Mouse (Mus musculus) lung, embryonic 14.5 days (tissue): ENCODE results near the gene Keap1. TPM values are rescaled to one million over a fixed set of nuclear protein-coding genes. Genes with fewer than 3 reads are reported as not detected.
A peak's percentile ranks its signal among the peaks of the same experiment; 100 is the strongest.

ENCODE experiments used
- ATAC-seq: fragments of 200-750 bp; cut with Nextera tagmentation; 2 replicates; pipeline ENCODE4 v1.8.0; 2017; ENCODE audit warnings: mild to moderate bottlenecking, moderate TSS enrichment, moderate library complexity; ENCODE audit not compliant: insufficient read depth
- DNase-seq: peaks from one replicate; pipeline ENCODE4 v3.0.0-alpha.2; 2015
- H3K27ac ChIP-seq: fragments of 300-500 bp; sonication (generic); 2 replicates; pipeline ENCODE4 v1.5.1; 2014; ENCODE audit warnings: low read depth, mild to moderate bottlenecking, moderate library complexity
- H3K27me3 ChIP-seq: fragments of 300-500 bp; sonication (generic); 2 replicates; pipeline ENCODE4 v1.6.1; 2014; ENCODE audit warnings: low read length, control low read depth; ENCODE audit not compliant: insufficient read depth
- H3K36me3 ChIP-seq: fragments of 300-500 bp; sonication (generic); 2 replicates; pipeline ENCODE4 v1.6.1; 2014; ENCODE audit warnings: control low read depth; ENCODE audit not compliant: insufficient read depth
- H3K4me1 ChIP-seq: fragments of 300-500 bp; sonication (generic); 2 replicates; pipeline ENCODE4 v1.6.1; 2014; ENCODE audit warnings: antibody characterized with exemption, control low read depth; ENCODE audit not compliant: insufficient read depth
- H3K4me2 ChIP-seq: fragments of 300-500 bp; sonication (generic); 2 replicates; pipeline ENCODE4 v1.6.1; 2014; ENCODE audit warnings: mild to moderate bottlenecking
- H3K4me3 ChIP-seq: fragments of 300-500 bp; sonication (generic); 2 replicates; pipeline ENCODE4 v1.5.1; 2014; ENCODE audit warnings: low read depth, low read length
- H3K9ac ChIP-seq: fragments of 300-500 bp; sonication (generic); 2 replicates; pipeline ENCODE4 v1.6.1; 2014
- H3K9me3 ChIP-seq: fragments of 300-500 bp; sonication (generic); 2 replicates; pipeline ENCODE4 v1.6.1; 2016; ENCODE audit warnings: low read depth, low read length, control low read depth
- CTCF ChIP-seq: IDR thresholded peaks from 2 replicates; pipeline ENCODE4 v1.5.1; 2016; ENCODE audit warnings: antibody characterized with exemption, low read depth
- WGBS: fragments of 180-500 bp; shearing (Covaris S2); extraction: QIAGEN DNeasy Blood & Tissue Kit; methylation state at CpG from one replicate; pipeline ENCODE4 v1.1.7; 2014; 5-methylcytosine and 5-hydroxymethylcytosine counted together
- polyA plus RNA-seq: library from polyadenylated mRNA; unstranded; fragments of >200 nt; fragmentation: Nextera tagmentation; extraction: Ambion mirVana; gene quantifications from 2 replicates; pipeline ENCODE4 v1.2.1, GENCODE M21; 2014

Gene Keap1
- polyA plus RNA-seq, 1 experiment from 2014 or later: 44.6 TPM

DNA sequence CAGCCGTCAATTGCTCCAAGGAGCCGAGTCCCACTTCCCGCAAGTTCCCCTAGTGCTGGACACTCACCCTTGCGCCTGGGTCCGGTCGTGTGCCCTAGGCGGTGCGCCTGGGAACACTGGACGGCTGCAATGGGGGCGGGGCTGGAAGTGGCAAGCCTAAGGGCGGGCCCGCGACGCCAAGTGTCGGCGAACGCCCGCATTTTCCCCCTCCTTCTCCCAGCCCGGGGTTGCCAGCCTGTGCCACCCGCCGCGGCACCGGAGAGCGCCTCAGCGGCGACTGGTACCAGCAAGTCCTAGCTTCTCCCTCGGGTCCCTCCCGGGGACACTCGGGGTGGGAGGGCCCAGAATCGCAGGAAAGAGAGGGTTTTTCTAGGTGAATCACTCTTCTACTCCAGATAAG lies 9.2 kb upstream of the Keap1 start, which contains the start of gene S1pr5:
Gene S1pr5 (minus strand): TSS at position 118 of the 400 bp plus-strand sequence.
- H3K4me3 ChIP-seq: peak within 1 kb of the TSS; percentile 22
- TF ChIP-seq CTCF: no peak
- peak within 1 kb of the TSS; percentile 47 for H3K4me2 ChIP-seq
- H3K27ac ChIP-seq: no peak within 1 kb of the TSS
- no peaks in the 10 kb centered on the region for H3K4me1 ChIP-seq
- H3K27me3 ChIP-seq: peaks cover 81% of the 10 kb centered on the region
- H3K36me3 ChIP-seq: no peaks in the 10 kb centered on the region
- under 1% methylated on average over 30 of the region's 30 CpGs for WGBS
- ATAC-seq: no peak
- no peaks in the 10 kb centered on the region for H3K9me3 ChIP-seq
- DNase-seq: peak; percentile 19
- H3K9ac ChIP-seq: no peak within 1 kb of the TSS

DNA sequence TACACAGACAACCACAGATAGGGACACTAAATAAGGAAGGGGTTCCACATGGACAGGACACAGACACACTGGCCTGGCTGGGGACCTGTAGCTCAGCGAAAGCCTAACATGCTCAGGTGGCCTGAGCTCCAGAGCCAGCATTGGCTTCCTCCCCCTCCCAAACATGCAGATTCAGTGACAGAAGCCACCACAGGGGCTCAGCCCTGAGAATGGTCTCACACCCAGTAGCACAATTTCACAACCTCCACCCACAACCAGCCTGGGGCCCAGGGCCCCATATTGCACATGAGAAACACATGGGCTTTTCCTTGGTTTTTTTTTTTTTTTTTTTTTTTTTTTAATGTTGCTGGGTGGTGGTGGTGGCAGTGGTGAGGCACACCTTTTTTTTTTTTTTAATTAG lies 7.2 kb upstream of the Keap1 start:
- TF ChIP-seq CTCF: no peak
- H3K4me2 ChIP-seq: no peak overlapping the region
- peaks cover 93% of the 10 kb centered on the region for H3K27me3 ChIP-seq
- DNase-seq (no peak), ATAC-seq (no peak)
- H3K27ac ChIP-seq: no peak overlapping the region
- 83% methylated on average over 1 of the region's 1 CpGs for WGBS
- no peaks in the 10 kb centered on the region for H3K9me3 ChIP-seq
- no peaks in the 10 kb centered on the region for H3K4me1 ChIP-seq
- no peak overlapping the region for H3K9ac ChIP-seq
- H3K36me3 ChIP-seq: no peaks in the 10 kb centered on the region
- H3K4me3 ChIP-seq: no peak overlapping the region

DNA sequence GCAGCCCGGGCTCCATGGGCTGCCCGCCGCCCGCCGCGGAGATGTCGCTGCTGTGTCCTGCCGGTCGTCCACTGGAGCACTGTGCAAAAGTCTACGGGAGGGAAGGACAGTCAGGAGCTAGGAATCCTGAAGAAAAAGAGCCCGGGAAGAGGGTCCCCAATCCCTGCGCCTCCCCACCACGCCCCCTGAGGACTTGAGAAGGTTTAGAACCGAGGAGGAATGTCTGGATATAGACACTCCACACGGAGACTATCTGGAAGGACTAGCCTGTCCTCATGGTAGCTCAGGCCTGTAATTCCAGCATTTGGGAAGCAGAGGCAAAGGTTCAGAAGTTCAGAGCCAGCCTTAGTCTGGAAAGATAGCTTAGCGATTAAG lies 5.9 kb upstream of the Keap1 start:
- no peak overlapping the region for H3K27ac ChIP-seq
- DNase-seq (no peak), ATAC-seq (no peak)
- H3K4me2 ChIP-seq: peak overlapping the region; percentile 79
- 2% methylated on average over 16 of the region's 16 CpGs for WGBS
- H3K9me3 ChIP-seq: no peaks in the 10 kb centered on the region
- H3K36me3 ChIP-seq: no peaks in the 10 kb centered on the region
- H3K27me3 ChIP-seq: peaks cover 80% of the 10 kb centered on the region
- no peaks in the 10 kb centered on the region for H3K4me1 ChIP-seq
- peak overlapping the region; percentile 46 for H3K4me3 ChIP-seq
- peak overlapping the region; percentile 43; the same call in 1 of the 2 replicates for H3K9ac ChIP-seq
- TF ChIP-seq CTCF: no peak

DNA sequence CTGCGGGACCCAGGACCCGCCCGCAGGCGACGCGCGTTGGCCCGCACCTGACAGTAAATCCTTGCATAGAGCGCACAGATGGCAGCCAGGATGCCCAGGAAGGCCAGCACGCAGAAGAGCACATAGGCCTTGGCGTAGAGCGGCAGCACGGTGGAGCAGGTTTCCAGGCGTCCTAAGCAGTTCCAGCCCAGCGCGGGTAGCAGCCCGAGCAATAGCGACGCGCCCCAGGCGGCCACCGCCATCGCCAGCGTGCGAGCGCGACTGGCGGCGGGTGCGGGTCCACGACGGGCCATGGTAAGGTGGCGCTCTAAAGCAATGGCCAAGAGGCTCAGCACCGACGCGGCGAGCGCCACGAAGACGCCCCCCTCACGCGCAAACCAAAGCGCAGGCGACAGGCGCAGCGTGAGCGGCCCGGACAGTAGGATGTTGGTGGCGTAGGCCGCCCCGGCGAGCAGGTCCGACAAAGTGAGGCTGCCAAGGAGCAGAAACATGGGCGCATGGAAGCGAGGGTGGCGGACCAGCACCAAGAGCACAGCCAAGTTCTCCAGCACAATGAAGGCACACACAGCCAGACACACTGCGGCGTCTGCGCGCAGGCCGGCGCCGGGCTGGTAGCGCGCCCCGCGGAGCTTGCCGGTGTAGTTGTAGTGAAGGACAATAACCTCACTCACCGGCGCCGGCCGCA lies 5.4 kb upstream of the Keap1 start:
- DNase-seq (peak; percentile 45), ATAC-seq (peak; percentile 33; the same call in 1 of the 2 replicates)
- under 1% methylated on average over 69 of the region's 72 CpGs for WGBS
- TF ChIP-seq CTCF: no peak
- Histone ChIP-seq H3K4me2 (peak overlapping the region; percentile 79), H3K4me1 (no peaks in the 10 kb centered on the region), H3K27ac (no peak overlapping the region), H3K9me3 (no peaks in the 10 kb centered on the region), H3K4me3 (peak overlapping the region; percentile 46), H3K36me3 (no peaks in the 10 kb centered on the region), H3K27me3 (peaks cover 75% of the 10 kb centered on the region), H3K9ac (peak overlapping the region; percentile 43)

DNA sequence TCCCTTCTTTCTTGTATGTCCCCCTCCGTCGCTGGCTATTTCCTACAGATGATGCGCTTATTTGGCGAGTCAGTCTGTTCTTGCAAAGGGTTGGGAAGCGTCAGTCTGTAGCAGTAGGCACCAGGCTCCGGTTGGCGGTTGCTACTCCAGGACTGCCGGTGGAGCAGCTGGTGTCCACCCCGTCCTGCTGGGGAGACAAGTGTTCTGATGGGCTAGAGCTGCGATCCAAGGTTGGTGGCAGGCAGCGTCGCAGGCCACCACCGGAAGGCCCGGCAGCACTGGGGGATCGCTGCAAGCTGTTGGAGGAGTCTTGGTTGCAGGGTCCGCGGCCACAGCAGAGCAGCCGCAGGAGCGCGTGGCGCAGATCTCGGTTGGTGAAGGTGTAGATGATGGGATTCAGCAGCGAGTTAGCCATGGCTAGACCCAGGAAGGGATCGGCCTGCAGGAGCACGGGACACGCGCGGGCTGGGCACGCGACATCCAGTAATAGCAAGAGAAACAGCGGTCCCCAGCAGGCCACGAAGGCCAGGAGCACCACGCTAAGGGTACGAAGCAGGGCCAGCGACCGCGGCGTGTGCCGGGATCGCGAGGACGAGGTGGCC lies 4.8 kb upstream of the Keap1 start:
- 8% methylated on average over 42 of the region's 42 CpGs for WGBS
- peaks cover 68% of the 10 kb centered on the region for H3K27me3 ChIP-seq
- H3K4me3 ChIP-seq: peak overlapping the region; percentile 46
- H3K36me3 ChIP-seq: no peaks in the 10 kb centered on the region
- H3K4me2 ChIP-seq: peak overlapping the region; percentile 79
- ATAC-seq (0 out of 2 replicates have a peak, but pooled peaks have one; percentile 8), DNase-seq (no peak)
- H3K9me3 ChIP-seq: no peaks in the 10 kb centered on the region
- no peak for TF ChIP-seq CTCF
- peak overlapping the region; percentile 43 for H3K9ac ChIP-seq
- no peak overlapping the region for H3K27ac ChIP-seq
- no peaks in the 10 kb centered on the region for H3K4me1 ChIP-seq

DNA sequence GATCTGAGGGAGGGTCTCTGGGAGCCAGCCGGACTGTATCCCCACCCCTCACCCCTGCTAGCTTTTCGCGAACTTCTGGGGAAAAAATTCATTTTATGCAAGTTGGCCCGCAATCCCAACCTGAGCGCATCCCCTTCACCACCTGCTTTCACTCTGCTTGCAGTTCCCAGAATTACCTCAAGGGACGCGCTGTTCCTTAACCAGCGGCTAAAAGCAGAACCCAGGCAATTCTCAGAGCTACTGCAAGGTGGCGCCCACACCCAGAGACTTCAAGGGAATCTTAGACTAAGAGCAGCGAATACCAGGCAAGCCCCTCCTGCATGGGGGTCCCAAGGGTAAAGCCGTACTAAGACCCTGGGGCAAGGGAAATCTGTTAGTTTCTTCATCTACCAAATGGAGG lies 2.2 kb upstream of the Keap1 start:
- Histone ChIP-seq H3K4me3 (no peak overlapping the region), H3K4me1 (peaks cover 10% of the 10 kb centered on the region), H3K9me3 (no peaks in the 10 kb centered on the region), H3K27ac (no peak overlapping the region), H3K27me3 (peaks cover 47% of the 10 kb centered on the region), H3K9ac (no peak overlapping the region), H3K36me3 (peaks cover 7% of the 10 kb centered on the region; the same call in 1 of the 2 replicates), H3K4me2 (no peak overlapping the region)
- DNase-seq (peak; percentile 97), ATAC-seq (no peak)
- 7% methylated on average over 11 of the region's 11 CpGs for WGBS
- TF ChIP-seq CTCF: peak; percentile 99

DNA sequence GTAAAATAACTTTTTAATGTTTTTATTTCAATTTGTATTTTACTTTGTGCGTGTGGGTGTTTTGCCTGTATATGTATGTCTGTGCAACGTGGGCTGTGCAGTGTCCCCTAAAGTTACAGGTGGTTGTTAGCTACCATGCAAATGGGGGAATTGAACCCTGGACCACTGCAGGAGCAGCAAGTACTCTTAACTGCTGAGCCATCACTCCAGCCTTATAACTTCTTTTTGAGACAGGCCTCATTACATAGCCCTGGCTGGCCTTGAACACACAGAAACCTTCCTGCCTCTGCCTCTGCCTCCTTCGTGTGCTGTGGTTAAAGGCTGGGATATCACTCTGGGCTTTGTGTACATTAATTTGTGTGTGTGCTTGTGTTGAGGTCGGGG lies 296 bp upstream of the Keap1 start:
- DNase-seq (no peak), ATAC-seq (no peak)
- Histone ChIP-seq H3K27me3 (peaks cover 28% of the 10 kb centered on the region), H3K9me3 (no peaks in the 10 kb centered on the region), H3K9ac (peak overlapping the region; percentile 97), H3K4me1 (peaks cover 10% of the 10 kb centered on the region), H3K4me3 (peak overlapping the region; percentile 98), H3K36me3 (peaks cover 25% of the 10 kb centered on the region), H3K27ac (peak overlapping the region; percentile 93), H3K4me2 (peak overlapping the region; percentile 80)
- 28% methylated on average over 4 of the region's 4 CpGs for WGBS
- TF ChIP-seq CTCF: no peak
